Mouse (Mus musculus): Measurements from ENCODE around the gene Prss1. TPM values are rescaled to one million over a fixed set of nuclear protein-coding genes. Genes with fewer than 3 reads are reported as not detected.
"Not testable (repeated sequence)": the region's sequence is repeated elsewhere in the genome, so short reads cannot be mapped to it uniquely, and the experiment has no call there.

Gene Prss1
- polyA plus RNA-seq (2015; fragmentation: Nextera tagmentation; extraction: Ambion mirVana): not detected in 2 replicates

GRCm38 (mm10) chr6:41458632-41459031 is at the start of gene Prss1:
Prss1 (plus strand) TSS chr6:41458932.
- not testable (repeated sequence) for ATAC-seq (ENCODE audit: low FRiP score, low TSS enrichment)

GRCm38 (mm10) chr6:41442261-41442660 is 16.5 kb upstream of the Prss1 start:
- not testable (repeated sequence) for H3K4me1 ChIP-seq (ENCODE audit: insufficient read depth, low read length); H3K27ac ChIP-seq (ENCODE audit: low read length); H3K27me3 ChIP-seq (ENCODE audit: insufficient read depth, low read length); H3K4me2 ChIP-seq (replicated peaks; ENCODE audit: low read depth, low read length); H3K4me3 ChIP-seq (ENCODE audit: low read length); ATAC-seq (ENCODE audit: low FRiP score, low TSS enrichment); H3K9ac ChIP-seq (replicated peaks; ENCODE audit: low read length); H3K36me3 ChIP-seq (ENCODE audit: insufficient read depth, low read length); H3K9me3 ChIP-seq (ENCODE audit: low read length)
- 100% methylated on average over 2 of the region's 2 CpGs for WGBS

More at GRCm38 (mm10) chr6:41458632-41459031, at the start of gene Prss1:
- H3K27ac ChIP-seq (ENCODE audit: low read length); H3K9ac ChIP-seq (replicated peaks; ENCODE audit: low read length); H3K36me3 ChIP-seq (ENCODE audit: insufficient read depth, low read length); H3K4me3 ChIP-seq (ENCODE audit: low read length); H3K9me3 ChIP-seq (ENCODE audit: low read length); H3K4me1 ChIP-seq (ENCODE audit: insufficient read depth, low read length); H3K27me3 ChIP-seq (ENCODE audit: insufficient read depth, low read length); H3K4me2 ChIP-seq (replicated peaks; ENCODE audit: low read depth, low read length): not testable (repeated sequence)

GRCm38 (mm10) chr6:41446045-41446444 is 12.7 kb upstream of the Prss1 start, which contains the start of gene Gm10334:
Gm10334 (minus strand) TSS chr6:41446145.
- not testable (repeated sequence) for H3K27ac ChIP-seq (ENCODE audit: low read length); H3K9ac ChIP-seq (replicated peaks; ENCODE audit: low read length); ATAC-seq (ENCODE audit: low FRiP score, low TSS enrichment); H3K4me1 ChIP-seq (ENCODE audit: insufficient read depth, low read length); H3K4me3 ChIP-seq (ENCODE audit: low read length); H3K9me3 ChIP-seq (ENCODE audit: low read length); H3K27me3 ChIP-seq (ENCODE audit: insufficient read depth, low read length); H3K4me2 ChIP-seq (replicated peaks; ENCODE audit: low read depth, low read length); H3K36me3 ChIP-seq (ENCODE audit: insufficient read depth, low read length)

GRCm38 (mm10) chr6:41499374-41499773 is 40.6 kb downstream of the Prss1 start:
- Histone ChIP-seq H3K27me3 (ENCODE audit: insufficient read depth, low read length) (no peaks in the 10 kb centered on the region), H3K4me2 (replicated peaks; ENCODE audit: low read depth, low read length) (no peak overlapping the region), H3K4me3 (ENCODE audit: low read length) (no peak overlapping the region), H3K9me3 (ENCODE audit: low read length) (no peaks in the 10 kb centered on the region), H3K4me1 (ENCODE audit: insufficient read depth, low read length) (no peaks in the 10 kb centered on the region), H3K27ac (ENCODE audit: low read length) (no peak overlapping the region), H3K36me3 (ENCODE audit: insufficient read depth, low read length) (no peaks in the 10 kb centered on the region), H3K9ac (replicated peaks; ENCODE audit: low read length) (no peak overlapping the region)
- WGBS: 84% methylated on average over 3 of the region's 3 CpGs
- ATAC-seq (ENCODE audit: low FRiP score, low TSS enrichment): no peak

- ATAC-seq (ENCODE audit: low FRiP score, low TSS enrichment): no peak
- H3K9ac ChIP-seq (replicated peaks; ENCODE audit: low read length): no peak overlapping the region
- WGBS: 86% methylated on average over 2 of the region's 2 CpGs
- H3K4me3 ChIP-seq (ENCODE audit: low read length): no peak overlapping the region
- H3K4me2 ChIP-seq (replicated peaks; ENCODE audit: low read depth, low read length): no peak overlapping the region
- no peak overlapping the region for H3K27ac ChIP-seq (ENCODE audit: low read length)
- H3K9me3 ChIP-seq (ENCODE audit: low read length): no peaks in the 10 kb centered on the region
- no peaks in the 10 kb centered on the region for H3K27me3 ChIP-seq (ENCODE audit: insufficient read depth, low read length)
- H3K4me1 ChIP-seq (ENCODE audit: insufficient read depth, low read length): no peaks in the 10 kb centered on the region
- no peaks in the 10 kb centered on the region for H3K36me3 ChIP-seq (ENCODE audit: insufficient read depth, low read length)
Measured at GRCm38 (mm10) chr6:41504915-41505314, 46.2 kb downstream of the Prss1 start.

GRCm38 (mm10) chr6:41505323-41505722 is 46.6 kb downstream of the Prss1 start:
- no peak overlapping the region for H3K4me2 ChIP-seq (replicated peaks; ENCODE audit: low read depth, low read length)
- ATAC-seq (ENCODE audit: low FRiP score, low TSS enrichment): no peak

More at GRCm38 (mm10) chr6:41505323-41505722, 46.6 kb downstream of the Prss1 start:
- Histone ChIP-seq H3K4me3 (ENCODE audit: low read length) (no peak overlapping the region), H3K9me3 (ENCODE audit: low read length) (no peaks in the 10 kb centered on the region), H3K36me3 (ENCODE audit: insufficient read depth, low read length) (no peaks in the 10 kb centered on the region), H3K27me3 (ENCODE audit: insufficient read depth, low read length) (no peaks in the 10 kb centered on the region), H3K27ac (ENCODE audit: low read length) (no peak overlapping the region), H3K4me1 (ENCODE audit: insufficient read depth, low read length) (no peaks in the 10 kb centered on the region), H3K9ac (replicated peaks; ENCODE audit: low read length) (no peak overlapping the region)
- 79% methylated on average over 6 of the region's 6 CpGs for WGBS

Other genes starting within 250 kb of the Prss1 start
- gene Try4, start 156.7 kb upstream of the Prss1 start, polyA plus RNA-seq (2015; fragmentation: Nextera tagmentation; extraction: Ambion mirVana): not detected in 2 replicates
- gene Try5, start 142.1 kb upstream of the Prss1 start, polyA plus RNA-seq (2015; fragmentation: Nextera tagmentation; extraction: Ambion mirVana): not detected in 2 replicates
- gene Try10, start 104.8 kb upstream of the Prss1 start, polyA plus RNA-seq (2015; fragmentation: Nextera tagmentation; extraction: Ambion mirVana): not detected in 2 replicates
- gene Prss3, start 81.3 kb upstream of the Prss1 start, polyA plus RNA-seq (2015; fragmentation: Nextera tagmentation; extraction: Ambion mirVana): not detected in 2 replicates
- gene Gm5771, start 66.6 kb upstream of the Prss1 start, polyA plus RNA-seq (2015; fragmentation: Nextera tagmentation; extraction: Ambion mirVana): not detected in 2 replicates
- not detected in 2 replicates for gene Gm10334, start 12.8 kb upstream of the Prss1 start, polyA plus RNA-seq (2015; fragmentation: Nextera tagmentation; extraction: Ambion mirVana)
- gene Prss2, start 62.9 kb downstream of the Prss1 start, polyA plus RNA-seq (2015; fragmentation: Nextera tagmentation; extraction: Ambion mirVana): not detected in 2 replicates
- 16.2 and 17.6 TPM in 2 replicates for gene Ephb6, start 146.6 kb downstream of the Prss1 start, polyA plus RNA-seq (2015; fragmentation: Nextera tagmentation; extraction: Ambion mirVana)
- gene Trpv6, start 177.5 kb downstream of the Prss1 start, polyA plus RNA-seq (2015; fragmentation: Nextera tagmentation; extraction: Ambion mirVana): 7.1 and 7.3 TPM in 2 replicates
- gene Trpv5, start 221.8 kb downstream of the Prss1 start, polyA plus RNA-seq (2015; fragmentation: Nextera tagmentation; extraction: Ambion mirVana): 3.1 and 3.8 TPM in 2 replicates
- 0.22 and 0.58 TPM in 2 replicates for gene Llcfc1, start 225.5 kb downstream of the Prss1 start, polyA plus RNA-seq (2015; fragmentation: Nextera tagmentation; extraction: Ambion mirVana)
- 2.3 and 3.8 TPM in 2 replicates for gene Kel, start 245.4 kb downstream of the Prss1 start, polyA plus RNA-seq (2015; fragmentation: Nextera tagmentation; extraction: Ambion mirVana)